Mouse (Mus musculus): Measurements from ENCODE around the gene Ccdc58. TPM values are rescaled to one million over a fixed set of nuclear protein-coding genes. Genes with fewer than 3 reads are reported as not detected.
"Not testable (repeated sequence)": the region's sequence is repeated elsewhere in the genome, so short reads cannot be mapped to it uniquely, and the experiment has no call there.

The Ccdc58 gene
- total and polyA plus RNA-seq, 3 experiments: 98.3 to 183 TPM; not detected in 1

GRCm38 (mm10) chr16:36056416-36056815, 15.1 kb upstream of the Ccdc58 start (continued):
- TF ChIP-seq POLR2AphosphoS2 (IDR thresholded peaks at IDR 0.05; ENCODE audit: low read length): no peak
- TF ChIP-seq EP300 (IDR thresholded peaks at IDR 0.05; ENCODE audit: low read depth in 1 of 2, low read length in 2 of 2): no peak
- TF ChIP-seq JUND (IDR thresholded peaks at IDR 0.05; ENCODE audit: low read depth, low read length): no peak

GRCm38 (mm10) chr16:36057933-36058475, 13.5 kb upstream of the Ccdc58 start:
- peak overlapping the region; percentile 60 for H3K27ac ChIP-seq (ENCODE audit: control insufficient read depth, low read depth, low read length)
- H3K36me3 ChIP-seq (ENCODE audit: control insufficient read depth in 1 of 2, insufficient read depth in 2 of 2, low read length in 2 of 2): peaks cover 0 to 10% of the 10 kb centered on the region in 2 experiments; a peak in 3 of 4 replicates
- H3K4me3 ChIP-seq (ENCODE audit: control insufficient read depth in 1 of 2, insufficient read depth in 1 of 2, low read depth in 2 of 2, low read length in 2 of 2): no peak overlapping the region
- H3K9ac ChIP-seq (ENCODE audit: control insufficient read depth, low read depth, low read length, poor library complexity, severe bottlenecking): no peak overlapping the region
- DNase-seq (ENCODE audit: low read depth, low spot score): no peak
- peaks cover 8 to 11% of the 10 kb centered on the region in 2 experiments; a peak in 3 of 4 replicates for H3K4me1 ChIP-seq (ENCODE audit: control insufficient read depth in 1 of 2, insufficient read depth in 2 of 2, low read length in 2 of 2)
- H3K9me3 ChIP-seq (replicated peaks; ENCODE audit: insufficient read depth, low read length): no peaks in the 10 kb centered on the region
- TF ChIP-seq TCF12 (IDR thresholded peaks at IDR 0.05; ENCODE audit: low read depth, low read length) (peak; percentile 56; the same call in 1 of the 2 replicates), ETS1 (IDR thresholded peaks at IDR 0.05; ENCODE audit: low read depth, low read length) (0 out of 2 replicates have a peak, but pooled peaks have one; percentile 3), EP300 (IDR thresholded peaks at IDR 0.05; ENCODE audit: low read depth in 1 of 2, low read length in 2 of 2) (peak; percentile 1 to 39; a peak in 1 of 4 replicates), MXI1 (IDR thresholded peaks at IDR 0.05; ENCODE audit: low read depth, low read length) (no peak), KAT2A (conservative IDR thresholded peaks at IDR 0.05; ENCODE audit: low read depth, low read length) (no peak), GATA1 (IDR thresholded peaks at IDR 0.05; ENCODE audit: low read depth, low read length) (peak; percentile 70)
- no peaks in the 10 kb centered on the region for H3K79me2 ChIP-seq (ENCODE audit: control insufficient read depth, insufficient read depth, low read length, poor library complexity)
- H3K27me3 ChIP-seq (ENCODE audit: control insufficient read depth in 1 of 2, insufficient read depth in 2 of 2, low read length in 2 of 2): no peaks in the 10 kb centered on the region

GRCm38 (mm10) chr16:36062534-36062933, 9.0 kb upstream of the Ccdc58 start:
- not testable (repeated sequence) for H3K27me3 ChIP-seq (ENCODE audit: control insufficient read depth in 1 of 2, insufficient read depth in 2 of 2, low read length in 2 of 2); H3K79me2 ChIP-seq (ENCODE audit: control insufficient read depth, insufficient read depth, low read length, poor library complexity); DNase-seq (ENCODE audit: low read depth, low spot score); H3K9me3 ChIP-seq (replicated peaks; ENCODE audit: insufficient read depth, low read length); H3K9ac ChIP-seq (ENCODE audit: control insufficient read depth, low read depth, low read length, poor library complexity, severe bottlenecking); H3K4me3 ChIP-seq (ENCODE audit: control insufficient read depth in 1 of 2, insufficient read depth in 1 of 2, low read depth in 2 of 2, low read length in 2 of 2); H3K27ac ChIP-seq (ENCODE audit: control insufficient read depth, low read depth, low read length)
- H3K4me1 ChIP-seq (ENCODE audit: control insufficient read depth in 1 of 2, insufficient read depth in 2 of 2, low read length in 2 of 2): peaks cover 8 to 11% of the 10 kb centered on the region in 2 experiments; a peak in 3 of 4 replicates
- peaks cover 0 to 11% of the 10 kb centered on the region in 2 experiments; a peak in 2 of 4 replicates for H3K36me3 ChIP-seq (ENCODE audit: control insufficient read depth in 1 of 2, insufficient read depth in 2 of 2, low read length in 2 of 2)

- Histone ChIP-seq H3K4me3 (ENCODE audit: control insufficient read depth in 1 of 2, insufficient read depth in 1 of 2, low read depth in 2 of 2, low read length in 2 of 2) (no peak overlapping the region), H3K9ac (ENCODE audit: control insufficient read depth, low read depth, low read length, poor library complexity, severe bottlenecking) (no peak overlapping the region), H3K79me2 (ENCODE audit: control insufficient read depth, insufficient read depth, low read length, poor library complexity) (peaks cover 1% of the 10 kb centered on the region; the same call in 1 of the 2 replicates), H3K27ac (ENCODE audit: control insufficient read depth, low read depth, low read length) (no peak overlapping the region), H3K27me3 (ENCODE audit: control insufficient read depth in 1 of 2, insufficient read depth in 2 of 2, low read length in 2 of 2) (no peaks in the 10 kb centered on the region), H3K9me3 (replicated peaks; ENCODE audit: insufficient read depth, low read length) (no peaks in the 10 kb centered on the region), H3K4me1 (ENCODE audit: control insufficient read depth in 1 of 2, insufficient read depth in 2 of 2, low read length in 2 of 2) (peaks cover 5 to 15% of the 10 kb centered on the region in 2 experiments; a peak in 3 of 4 replicates), H3K36me3 (ENCODE audit: control insufficient read depth in 1 of 2, insufficient read depth in 2 of 2, low read length in 2 of 2) (peaks cover 0 to 15% of the 10 kb centered on the region in 2 experiments; a peak in 2 of 4 replicates)
- TF ChIP-seq ELF1 (IDR thresholded peaks at IDR 0.05; ENCODE audit: low read depth, low read length): no peak
- no peak for TF ChIP-seq E2F4 (IDR thresholded peaks at IDR 0.05; ENCODE audit: borderline replicate concordance, low read depth, low read length)
- TF ChIP-seq RAD21 (IDR thresholded peaks at IDR 0.05; ENCODE audit: low read depth, low read length): no peak
- TF ChIP-seq POLR2AphosphoS5 (IDR thresholded peaks at IDR 0.05; ENCODE audit: borderline replicate concordance, low read depth, low read length): no peak
- TF ChIP-seq CHD1 (IDR thresholded peaks at IDR 0.05; ENCODE audit: low read depth, low read length): no peak
- DNase-seq (ENCODE audit: low read depth, low spot score): no peak
Observed at GRCm38 (mm10) chr16:36063315-36063714, 8.2 kb upstream of the Ccdc58 start.

Measured in MEL (cell line).